Mouse (Mus musculus) intestine, postnatal 0 days (tissue): ENCODE results near the gene Polr2l. TPM values are rescaled to one million over a fixed set of nuclear protein-coding genes. Genes with fewer than 3 reads are reported as not detected.
A peak's percentile ranks its signal among the peaks of the same experiment; 100 is the strongest.

Source experiments
- ATAC-seq: fragments of 200-750 bp; cut with Nextera tagmentation; 2 replicates; pipeline ENCODE4 v1.8.0; 2017; ENCODE audit warnings: mild to moderate bottlenecking, moderate TSS enrichment, moderate library complexity
- H3K27ac ChIP-seq: fragments of 300-500 bp; sonication (generic); 2 replicates; pipeline ENCODE4 v1.5.1; 2014; ENCODE audit warnings: mild to moderate bottlenecking, low read depth, low read length, moderate library complexity
- H3K27me3 ChIP-seq: fragments of 300-500 bp; sonication (generic); replicated peaks from 2 replicates; pipeline ENCODE4 v1.6.1; 2014; ENCODE audit warnings: low read length, mixed read lengths; ENCODE audit not compliant: control insufficient read depth, insufficient read depth
- H3K36me3 ChIP-seq: fragments of 300-500 bp; sonication (generic); 2 replicates; pipeline ENCODE4 v1.6.1; 2014; ENCODE audit warnings: mild to moderate bottlenecking, moderate library complexity; ENCODE audit not compliant: control insufficient read depth, insufficient read depth
- H3K4me1 ChIP-seq: fragments of 300-500 bp; sonication (generic); replicated peaks from 2 replicates; pipeline ENCODE4 v1.6.1; 2014; ENCODE audit warnings: antibody characterized with exemption, low read length, mixed read lengths; ENCODE audit not compliant: control insufficient read depth, insufficient read depth
- H3K4me2 ChIP-seq: fragments of 300-500 bp; sonication (generic); replicated peaks from 2 replicates; pipeline ENCODE4 v1.6.1; 2014; ENCODE audit warnings: low read depth, mild to moderate bottlenecking, moderate library complexity
- H3K4me3 ChIP-seq: fragments of 300-500 bp; sonication (generic); 2 replicates; pipeline ENCODE4 v1.5.1; 2014; ENCODE audit warnings: low read depth, low read length
- H3K9ac ChIP-seq: fragments of 300-500 bp; sonication (generic); 2 replicates; pipeline ENCODE4 v1.6.1; 2014; ENCODE audit warnings: mild to moderate bottlenecking, low read depth, low read length
- H3K9me3 ChIP-seq: fragments of 300-500 bp; sonication (generic); 2 replicates; pipeline ENCODE4 v1.6.1; 2016; ENCODE audit warnings: mixed run types; ENCODE audit not compliant: control insufficient read depth
- CTCF ChIP-seq: sonication (generic); IDR thresholded peaks from 2 replicates; pipeline ENCODE4 v1.5.1; 2016; ENCODE audit warnings: low read depth, mild to moderate bottlenecking, control low read depth, antibody characterized with exemption, moderate library complexity
- WGBS: fragments of 180-500 bp; shearing (Covaris S2); extraction: QIAGEN DNeasy Blood & Tissue Kit; methylation state at CpG from one replicate; pipeline ENCODE4 v1.1.7; 2014; 5-methylcytosine and 5-hydroxymethylcytosine counted together
- polyA plus RNA-seq: library from polyadenylated mRNA; unstranded; fragments of >200 nt; fragmentation: Nextera tagmentation; extraction: Ambion mirVana; gene quantifications from 2 replicates; pipeline ENCODE4 v1.2.1, GENCODE M21; 2015

The Polr2l gene
- polyA plus RNA-seq, 1 experiment from 2014 or later, result 36.8 TPM

GRCm38 (mm10) chr7:141434464-141434863 lies 40.5 kb downstream of the Polr2l start:
- Histone ChIP-seq H3K9me3 (no peaks in the 10 kb centered on the region), H3K27me3 (no peaks in the 10 kb centered on the region), H3K4me2 (peak overlapping the region; percentile 78), H3K9ac (peak overlapping the region; percentile 40; the same call in 1 of the 2 replicates), H3K4me1 (peaks cover 16% of the 10 kb centered on the region), H3K27ac (peak overlapping the region; percentile 78; the same call in 1 of the 2 replicates), H3K4me3 (peak overlapping the region; percentile 43), H3K36me3 (peaks cover 51% of the 10 kb centered on the region)
- 17% methylated on average over 8 of the region's 8 CpGs for WGBS
- no peak for ATAC-seq
- TF ChIP-seq CTCF, result no peak

GRCm38 (mm10) chr7:141433517-141434400 lies 41.2 kb downstream of the Polr2l start:
- Histone ChIP-seq H3K27ac (no peak overlapping the region), H3K9me3 (no peaks in the 10 kb centered on the region), H3K4me1 (peaks cover 16% of the 10 kb centered on the region), H3K9ac (peak overlapping the region; percentile 40; the same call in 1 of the 2 replicates), H3K4me2 (peak overlapping the region; percentile 78), H3K4me3 (peak overlapping the region; percentile 43), H3K27me3 (no peaks in the 10 kb centered on the region), H3K36me3 (peaks cover 45% of the 10 kb centered on the region)
- 75% methylated on average over 15 of the region's 15 CpGs for WGBS
- no peak for ATAC-seq
- TF ChIP-seq CTCF, result no peak

- Histone ChIP-seq H3K9ac (no peak overlapping the region), H3K27me3 (no peaks in the 10 kb centered on the region), H3K4me1 (peaks cover 16% of the 10 kb centered on the region), H3K36me3 (peaks cover 39% of the 10 kb centered on the region), H3K27ac (no peak overlapping the region), H3K4me3 (no peak overlapping the region), H3K9me3 (no peaks in the 10 kb centered on the region), H3K4me2 (no peak overlapping the region)
- TF ChIP-seq CTCF, result no peak
- WGBS, result 91% methylated on average over 6 of the region's 6 CpGs
- ATAC-seq, result no peak
Measured at GRCm38 (mm10) chr7:141432741-141433516, 42.0 kb downstream of the Polr2l start.

GRCm38 (mm10) chr7:141432186-141432611 lies 42.7 kb downstream of the Polr2l start:
- Histone ChIP-seq H3K27ac (no peak overlapping the region), H3K4me2 (no peak overlapping the region), H3K9me3 (no peaks in the 10 kb centered on the region), H3K9ac (no peak overlapping the region), H3K4me3 (no peak overlapping the region), H3K27me3 (no peaks in the 10 kb centered on the region), H3K4me1 (peaks cover 16% of the 10 kb centered on the region), H3K36me3 (peaks cover 39% of the 10 kb centered on the region)
- ATAC-seq, result no peak
- TF ChIP-seq CTCF, result no peak
- 84% methylated on average over 8 of the region's 8 CpGs for WGBS

- Histone ChIP-seq H3K9me3 (no peaks in the 10 kb centered on the region), H3K36me3 (peaks cover 39% of the 10 kb centered on the region), H3K27me3 (no peaks in the 10 kb centered on the region), H3K4me3 (no peak overlapping the region), H3K9ac (no peak overlapping the region), H3K4me2 (no peak overlapping the region), H3K4me1 (peaks cover 13% of the 10 kb centered on the region), H3K27ac (no peak overlapping the region)
- ATAC-seq, result no peak
- 95% methylated on average over 19 of the region's 19 CpGs for WGBS
- TF ChIP-seq CTCF, result no peak
Measured at GRCm38 (mm10) chr7:141431434-141432185, 43.3 kb downstream of the Polr2l start.
